Mouse (Mus musculus): ENCODE measurements around the gene Fpr2.
"Not testable (repeated sequence)": the region's sequence is repeated elsewhere in the genome, so short reads cannot be mapped to it uniquely, and the experiment has no call there.

The Fpr2 gene

DNA sequence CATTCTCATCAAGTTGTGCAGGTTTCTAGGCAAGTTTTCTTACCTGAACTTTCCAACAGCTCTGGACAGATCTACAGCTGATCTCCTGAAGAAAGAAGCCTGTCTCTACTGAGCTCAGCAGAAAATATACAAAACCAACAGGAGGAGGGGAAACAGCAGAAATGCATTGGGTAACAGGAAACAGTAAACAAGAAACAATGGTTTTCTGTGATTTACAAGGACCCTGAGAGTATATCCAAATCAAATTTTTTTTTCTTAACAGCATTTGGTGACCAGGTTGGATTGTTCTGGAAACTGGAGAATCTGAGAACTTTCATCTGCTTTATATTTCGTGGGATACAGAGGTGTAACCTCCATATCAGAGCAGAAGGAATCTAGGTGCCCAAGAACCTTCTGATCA, 3.8 kb upstream of the Fpr2 start, which contains the start of gene Fpr1:
Gene Fpr1 (minus strand): TSS at position 101 of the 400 bp plus-strand sequence.
- no peak for DNase-seq

DNA sequence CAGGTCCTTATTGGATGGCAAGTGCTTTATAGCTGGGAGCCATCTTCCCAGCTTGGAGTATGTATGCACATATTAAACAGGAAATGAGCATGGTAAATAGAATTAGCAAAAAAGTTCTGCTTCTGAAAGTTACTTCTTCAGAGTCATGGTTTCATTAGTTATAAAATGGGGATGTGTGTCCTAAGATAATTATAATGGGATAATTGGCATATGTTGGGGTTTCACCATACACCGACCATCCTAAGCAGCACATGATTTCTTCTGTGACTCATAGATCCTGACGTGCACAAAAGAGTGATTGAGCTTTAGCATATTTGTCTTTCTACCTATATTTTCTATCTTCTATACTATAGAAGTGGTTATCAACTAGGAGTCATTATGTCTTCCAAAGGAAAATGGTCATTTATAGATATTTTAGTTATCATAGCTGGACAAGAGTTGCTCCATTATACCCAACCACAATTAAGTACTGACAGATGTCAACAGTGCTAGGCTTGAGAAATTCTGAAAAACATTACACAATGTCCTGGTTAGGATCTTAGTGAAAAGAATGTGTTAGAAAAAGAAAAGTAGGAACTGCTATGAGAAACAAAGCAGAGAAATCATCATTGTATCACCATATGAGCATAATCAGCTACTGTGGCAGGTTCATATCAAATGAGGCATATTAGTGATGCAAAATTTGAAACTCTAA, 2.3 kb downstream of the Fpr2 start:
- no peak for DNase-seq

DNA sequence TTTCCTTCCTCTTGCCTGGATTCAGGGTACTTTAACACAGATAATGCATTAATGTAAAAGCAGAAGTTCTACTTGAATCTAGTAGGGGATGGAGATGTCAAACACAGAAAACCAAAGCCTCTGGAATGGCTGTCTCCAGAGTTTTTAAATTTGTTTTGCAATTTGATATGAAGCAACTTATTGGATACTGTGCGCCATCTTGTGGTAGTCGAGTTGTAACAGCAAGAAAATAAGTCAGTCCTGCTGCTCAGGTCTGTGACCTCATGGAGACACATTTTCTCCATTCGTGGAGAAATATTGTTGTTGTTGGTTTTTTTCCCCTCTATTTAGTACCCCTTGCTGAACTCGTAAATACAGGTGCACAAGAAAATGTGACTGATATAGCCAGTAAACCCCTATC, 8.4 kb downstream of the Fpr2 start:
- peak; percentile 29 for DNase-seq

DNA sequence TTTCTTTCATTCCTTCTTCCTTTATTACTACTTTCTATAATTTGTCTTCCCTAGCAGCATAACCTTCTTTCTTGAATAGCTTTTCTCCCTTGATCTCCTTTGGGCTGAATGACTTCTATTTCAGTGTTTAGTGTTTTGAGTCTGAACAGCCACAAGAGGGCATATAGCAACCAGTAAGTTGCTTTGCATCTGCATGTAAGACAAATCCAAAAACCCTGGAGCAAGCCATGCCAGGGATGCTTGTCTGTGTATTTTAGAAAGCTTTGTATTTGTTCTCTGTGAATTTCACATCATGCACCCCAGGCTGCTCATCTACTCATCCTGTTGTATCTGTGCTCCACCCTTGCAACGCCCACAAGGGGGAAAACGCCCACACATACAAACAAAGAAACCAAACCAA, 11.6 kb downstream of the Fpr2 start:
- no peak for DNase-seq

- DNase-seq, result no peak
Observed at GRCm38 (mm10) chr17:17900768-17901167, 13.1 kb downstream of the Fpr2 start.

GRCm38 (mm10) chr17:17909636-17910421, 22.2 kb downstream of the Fpr2 start:
- DNase-seq, result peak; percentile 25

DNA sequence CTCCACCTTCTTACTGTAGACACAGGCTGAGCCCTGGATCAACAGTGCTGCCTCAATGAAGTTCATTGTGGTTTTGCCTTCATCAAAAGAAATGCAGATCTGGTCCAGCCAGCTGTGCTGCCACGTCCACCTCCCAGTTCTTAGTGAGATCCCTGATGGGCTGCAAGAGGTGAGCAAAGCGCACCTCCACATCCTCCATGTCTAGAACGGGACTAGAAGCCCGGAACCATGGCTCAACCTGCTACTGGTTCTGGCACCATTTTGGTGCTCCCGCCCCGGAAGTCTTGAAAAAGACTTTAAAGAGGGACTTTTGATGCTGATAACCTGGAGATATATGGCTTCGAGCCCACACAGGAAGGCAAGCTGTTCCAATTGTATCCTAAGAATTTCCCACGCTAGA, 25.0 kb downstream of the Fpr2 start:
- not testable (repeated sequence) for DNase-seq

DNA sequence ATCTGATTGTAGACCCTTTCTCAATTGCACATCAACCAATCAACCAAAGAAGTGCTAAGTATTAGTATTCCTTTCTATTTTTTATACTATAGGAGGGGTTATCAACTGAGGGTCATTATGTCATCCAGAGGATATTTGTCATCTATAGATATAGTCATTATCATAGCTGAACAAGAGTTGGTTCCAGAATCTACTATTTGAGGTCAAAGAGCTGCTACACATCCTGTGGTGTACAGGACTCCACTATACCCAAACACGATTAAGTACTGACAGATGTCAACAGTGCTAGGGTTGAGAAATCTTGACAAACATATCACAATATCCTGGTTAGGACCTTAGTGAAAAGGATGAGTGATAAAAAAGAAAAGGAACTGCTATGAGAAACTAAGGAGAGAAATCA, 29.8 kb downstream of the Fpr2 start:
- DNase-seq, result no peak

GRCm38 (mm10) chr17:17917782-17918181, 30.2 kb downstream of the Fpr2 start:
- DNase-seq, result no peak
